Mouse (Mus musculus): ENCODE data around the gene Prr32. TPM values are rescaled to one million over a fixed set of nuclear protein-coding genes. Genes with fewer than 3 reads are reported as not detected.

Prr32 gene
- polyA plus RNA-seq (2015; fragmentation: Nextera tagmentation; extraction: Ambion mirVana): 0.19 and 0.59 TPM in 2 replicates

DNA sequence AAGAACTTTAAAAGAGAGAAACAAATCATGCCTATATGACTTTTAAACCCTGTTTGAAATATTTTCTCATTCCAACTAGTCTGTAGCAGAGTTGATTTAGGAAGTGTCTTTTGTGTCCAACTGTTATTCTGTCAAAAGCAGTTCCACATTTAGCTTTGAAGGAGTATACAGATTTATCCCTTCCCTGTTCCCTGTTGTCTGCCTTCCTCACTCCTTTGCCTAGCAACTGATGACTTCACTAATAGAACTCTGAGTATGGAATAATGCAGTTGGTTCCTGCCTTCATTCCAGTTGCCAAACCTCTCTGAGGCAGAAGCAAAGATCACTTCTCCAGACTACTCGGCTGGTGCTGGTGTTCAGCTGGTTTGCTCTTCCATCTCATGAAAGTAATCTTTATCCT, at the start of gene Prr32:
Gene Prr32, plus strand, starts transcription at position 301 of the 400 bp plus-strand sequence.
- no peak within 1 kb of the TSS for H3K9ac ChIP-seq
- no peaks in the 10 kb centered on the region for H3K4me1 ChIP-seq
- no peaks in the 10 kb centered on the region for H3K27me3 ChIP-seq (replicated peaks)
- H3K9me3 ChIP-seq: no peaks in the 10 kb centered on the region
- 76% methylated on average over 1 of the region's 1 CpGs for WGBS
- no peak within 1 kb of the TSS for H3K4me3 ChIP-seq (replicated peaks)
- H3K36me3 ChIP-seq: no peaks in the 10 kb centered on the region
- no peak for ATAC-seq (ENCODE audit: insufficient read depth, low FRiP score, low read depth)
- H3K27ac ChIP-seq: no peak within 1 kb of the TSS
- H3K4me2 ChIP-seq: no peak within 1 kb of the TSS
